8 mouse cellular contexts compared by ENCODE assay signal in the genomic region with DNA sequence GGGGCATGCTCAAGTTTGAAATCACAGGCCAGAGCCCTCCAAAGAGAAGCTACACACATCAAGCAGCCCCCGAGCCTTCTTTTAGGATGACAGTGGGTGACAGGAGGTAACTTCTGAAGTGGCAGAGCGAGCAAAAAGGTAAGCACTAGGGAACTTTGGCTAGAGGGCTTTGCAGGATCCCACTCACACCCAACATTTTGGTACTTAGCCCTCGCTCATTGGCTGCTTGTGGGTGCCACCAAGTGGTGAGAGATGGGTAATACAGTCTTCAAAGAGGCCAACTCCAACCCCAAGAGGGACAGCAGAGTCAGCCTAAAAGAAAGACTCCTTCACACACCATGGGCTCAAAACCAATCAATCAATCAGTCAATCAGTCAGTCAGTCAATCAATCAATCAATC.
A peak's percentile ranks its signal among the peaks of the same experiment; 100 is the strongest.
DNase-seq lines count a peak whose midpoint lies in the region; ATAC-seq and TF ChIP-seq lines count a peak whose summit lies in the region.

No protein-coding gene starts in this region.

- H3K27ac ChIP-seq in bone marrow macrophage, adult 2 months (ENCODE audit: insufficient read depth, low read depth, low read length), result no peak overlapping the region
- H3K27ac ChIP-seq in forebrain, embryonic 16.5 days (ENCODE audit: low read length), result peak overlapping the region; percentile 51
- H3K27ac ChIP-seq in midbrain, postnatal 0 days (ENCODE audit: low read depth, low read length), result no peak overlapping the region

- no peaks in the 10 kb centered on the region for H3K4me1 ChIP-seq in bone marrow macrophage, adult 2 months (ENCODE audit: control insufficient read depth, insufficient read depth, low read length)
- peaks cover 57% of the 10 kb centered on the region for H3K4me1 ChIP-seq in forebrain, embryonic 16.5 days (replicated peaks; ENCODE audit: control insufficient read depth, insufficient read depth, low read length)
- peaks cover 15% of the 10 kb centered on the region for H3K4me1 ChIP-seq in midbrain, postnatal 0 days (ENCODE audit: insufficient read depth, low read length)

- DNase-seq in heart, postnatal 10 days, result peak; percentile 41 to 66
- no peak for DNase-seq in heart, adult 8-10 months (ENCODE audit: low spot score)
- peak; percentile 25 for DNase-seq in ovary, postnatal 14 days (ENCODE audit: low spot score)
- no peak for DNase-seq in ovary, postnatal 10 days (ENCODE audit: low spot score)
- DNase-seq in midbrain, postnatal 0 days (ENCODE audit: low spot score), result peak; percentile 71
- no peak for DNase-seq in MN1 (ENCODE audit: low spot score)

- TF ChIP-seq CTCF in bone marrow macrophage, adult 2 months (IDR thresholded peaks at IDR 0.05; ENCODE audit: low read depth, low read length), result peak; percentile 23; the same call in 1 of the 2 replicates
- peak; percentile 84 for TF ChIP-seq CTCF in midbrain, postnatal 0 days (IDR thresholded peaks at IDR 0.05)

- H3K36me3 ChIP-seq in forebrain, embryonic 16.5 days (ENCODE audit: control insufficient read depth, insufficient read depth), result no peaks in the 10 kb centered on the region
- no peaks in the 10 kb centered on the region for H3K36me3 ChIP-seq in midbrain, postnatal 0 days (ENCODE audit: insufficient read depth, low read length)

- TF ChIP-seq POLR2A in bone marrow macrophage, adult 2 months (IDR thresholded peaks at IDR 0.05; ENCODE audit: borderline replicate concordance, low read depth, low read length), result no peak

- intact Hi-C loops in heart, postnatal 10 days (cut with DNase I), result loop anchor here (2.0 kb wide), 1 partner anchor 232 kb away; no protein-coding TSS in a partner anchor

- H3K27me3 ChIP-seq in forebrain, embryonic 16.5 days (replicated peaks; ENCODE audit: control insufficient read depth, insufficient read depth, low read length), result no peaks in the 10 kb centered on the region
- no peaks in the 10 kb centered on the region for H3K27me3 ChIP-seq in midbrain, postnatal 0 days (ENCODE audit: insufficient read depth, low read length)

- no peak overlapping the region for H3K4me3 ChIP-seq in bone marrow macrophage, adult 2 months (ENCODE audit: insufficient read depth, low read length)
- no peak overlapping the region for H3K4me3 ChIP-seq in forebrain, embryonic 16.5 days (replicated peaks; ENCODE audit: low read length)
- no peak overlapping the region for H3K4me3 ChIP-seq in midbrain, postnatal 0 days (ENCODE audit: low read depth, low read length)

- no peak overlapping the region for H3K9ac ChIP-seq in forebrain, embryonic 16.5 days (replicated peaks; ENCODE audit: low read depth, low read length)
- H3K9ac ChIP-seq in midbrain, postnatal 0 days (replicated peaks; ENCODE audit: low read length, poor library complexity, severe bottlenecking), result no peak overlapping the region

- H3K9me3 ChIP-seq in forebrain, embryonic 16.5 days (ENCODE audit: control insufficient read depth, low read length), result no peaks in the 10 kb centered on the region
- no peaks in the 10 kb centered on the region for H3K9me3 ChIP-seq in midbrain, postnatal 0 days (ENCODE audit: low read length)

- ATAC-seq in forebrain, embryonic 16.5 days, result no peak
- no peak for ATAC-seq in midbrain, postnatal 0 days (ENCODE audit: low FRiP score)

- 20% methylated on average over 3 of the region's 3 CpGs for WGBS in forebrain, embryonic 16.5 days
- 23% methylated on average over 3 of the region's 3 CpGs for WGBS in midbrain, postnatal 0 days

- H3K4me2 ChIP-seq in forebrain, embryonic 16.5 days (ENCODE audit: low read length), result no peak overlapping the region
- no peak overlapping the region for H3K4me2 ChIP-seq in midbrain, postnatal 0 days (ENCODE audit: low read depth, low read length, poor library complexity, severe bottlenecking)

Comparison
In these comparisons a context has a peak if more than half of its experiments do, and no peak if none do; other contexts are left out.
1. DNase-seq: peak in heart, postnatal 10 days (2 of 2), ovary, postnatal 14 days (single experiment) and midbrain, postnatal 0 days (single experiment); none in heart, adult 8-10 months (single experiment), ovary, postnatal 10 days (single experiment) and MN1 (single experiment).